In genomic region chr3:105958204-105958603, GRCm38 (mm10) we compare ENCODE assay signal across 9 mouse cellular contexts. TPM values are rescaled to one million over a fixed set of nuclear protein-coding genes. Genes with fewer than 3 reads are reported as not detected.
DNase-seq lines count a peak whose midpoint lies in the region; ATAC-seq and TF ChIP-seq lines count a peak whose summit lies in the region.
"Had no signal": no experiment of that assay in that cellular context is flagged by ENCODE, and none has a peak within 500 bp of the region (broad histone marks: within the 10 kb centered on the region; RNA-seq: fewer than 3 reads in every experiment).

No protein-coding gene starts in this region.

- TF ChIP-seq CTCF in bone marrow, adult 2 months (IDR thresholded peaks at IDR 0.05; ENCODE audit: control insufficient read depth, insufficient read depth, low read length) = no peak

- H3K4me2 ChIP-seq in kidney, embryonic 16.5 days (replicated peaks; ENCODE audit: low read depth, low read length) = peak overlapping the region; percentile 77
- peak overlapping the region; percentile 85 for H3K4me2 ChIP-seq in hindbrain, embryonic 14.5 days (replicated peaks)
- peak overlapping the region; percentile 71 for H3K4me2 ChIP-seq in midbrain, embryonic 15.5 days

- no peaks in the 10 kb centered on the region for H3K9me3 ChIP-seq in kidney, embryonic 16.5 days (ENCODE audit: low read length)
- H3K9me3 ChIP-seq in hindbrain, embryonic 14.5 days (ENCODE audit: control insufficient read depth, low read length) = no peaks in the 10 kb centered on the region
- H3K9me3 ChIP-seq in midbrain, embryonic 15.5 days = no peaks in the 10 kb centered on the region

- peak overlapping the region; percentile 97 for H3K9ac ChIP-seq in kidney, embryonic 16.5 days (replicated peaks; ENCODE audit: low read length)
- H3K9ac ChIP-seq in hindbrain, embryonic 14.5 days = peak overlapping the region; percentile 89
- H3K9ac ChIP-seq in midbrain, embryonic 15.5 days = peak overlapping the region; percentile 98

- no peak for ATAC-seq in kidney, embryonic 16.5 days (ENCODE audit: low FRiP score, low TSS enrichment)
- no peak for ATAC-seq in hindbrain, embryonic 14.5 days (ENCODE audit: low FRiP score)
- no peak for ATAC-seq in midbrain, embryonic 15.5 days (replicated peaks)
- ATAC-seq in monocyte, adult 5-6 weeks (replicated peaks; ENCODE audit: insufficient number of reproducible peaks, low FRiP score, low TSS enrichment, poor library complexity, severe bottlenecking) = no peak

- peak overlapping the region; percentile 93; the same call in 1 of the 2 replicates for H3K27ac ChIP-seq in kidney, embryonic 16.5 days (ENCODE audit: low read length)
- no peak overlapping the region for H3K27ac ChIP-seq in bone marrow, adult 2 months (ENCODE audit: control insufficient read depth, insufficient read depth, low read depth, low read length, poor library complexity)
- no peak overlapping the region for H3K27ac ChIP-seq in hindbrain, embryonic 14.5 days
- no peak overlapping the region for H3K27ac ChIP-seq in midbrain, embryonic 15.5 days

- H3K4me1 ChIP-seq in kidney, embryonic 16.5 days (ENCODE audit: insufficient read depth, low read length) = peaks cover 26% of the 10 kb centered on the region
- no peaks in the 10 kb centered on the region for H3K4me1 ChIP-seq in bone marrow, adult 2 months (ENCODE audit: control insufficient read depth, insufficient read depth, low read length)
- H3K4me1 ChIP-seq in hindbrain, embryonic 14.5 days (replicated peaks; ENCODE audit: control insufficient read depth, insufficient read depth, low read length) = peaks cover 23% of the 10 kb centered on the region
- peaks cover 39% of the 10 kb centered on the region for H3K4me1 ChIP-seq in midbrain, embryonic 15.5 days

- 42% methylated on average over 5 of the region's 5 CpGs for WGBS in kidney, embryonic 16.5 days
- WGBS in bone marrow, adult 2 months = 46% methylated on average over 5 of the region's 5 CpGs
- 43% methylated on average over 5 of the region's 5 CpGs for WGBS in hindbrain, embryonic 14.5 days
- WGBS in midbrain, embryonic 15.5 days = 36% methylated on average over 5 of the region's 5 CpGs

- H3K36me3 ChIP-seq in kidney, embryonic 16.5 days (ENCODE audit: insufficient read depth, low read length) = peaks cover 32% of the 10 kb centered on the region
- peaks cover 47% of the 10 kb centered on the region for H3K36me3 ChIP-seq in hindbrain, embryonic 14.5 days (replicated peaks; ENCODE audit: control insufficient read depth, insufficient read depth)
- H3K36me3 ChIP-seq in midbrain, embryonic 15.5 days (replicated peaks) = peaks cover 29% of the 10 kb centered on the region

- H3K4me3 ChIP-seq in kidney, embryonic 16.5 days (ENCODE audit: low read length) = peak overlapping the region; percentile 95
- peak overlapping the region; percentile 92 for H3K4me3 ChIP-seq in bone marrow, adult 2 months (replicated peaks; ENCODE audit: control insufficient read depth, low read depth, low read length)
- H3K4me3 ChIP-seq in hindbrain, embryonic 14.5 days (replicated peaks; ENCODE audit: low read length) = peak overlapping the region; percentile 71
- H3K4me3 ChIP-seq in midbrain, embryonic 15.5 days = peak overlapping the region; percentile 87

- DNase-seq in kidney, postnatal 36 days = no peak
- no peak for DNase-seq in hindbrain, embryonic 14.5 days (ENCODE audit: low spot score)
- no peak for DNase-seq in right cerebral cortex, postnatal 36 days (ENCODE audit: low spot score in 2 of 2)
- DNase-seq in natural killer cell, adult 2 months (ENCODE audit: low spot score in 2 of 2) = no peak

- no peak for TF ChIP-seq POLR2A in bone marrow, adult 2 months (IDR thresholded peaks at IDR 0.05; ENCODE audit: borderline replicate concordance, control insufficient read depth, low read depth, low read length)

- H3K27me3 ChIP-seq in kidney, embryonic 16.5 days (ENCODE audit: insufficient read depth, low read length) = no peaks in the 10 kb centered on the region
- H3K27me3 ChIP-seq in hindbrain, embryonic 14.5 days (ENCODE audit: control insufficient read depth, insufficient read depth, low read length) = no peaks in the 10 kb centered on the region
- H3K27me3 ChIP-seq in midbrain, embryonic 15.5 days (replicated peaks) = no peaks in the 10 kb centered on the region

RNA-seq across cellular contexts. Expression of gene Wdr77, which starts 1.0 kb away (rescaled TPM):
- 157 and 161 TPM in 2 replicates for polyA plus RNA-seq in kidney, embryonic 16.5 days (2015; fragmentation: Nextera tagmentation; extraction: Ambion mirVana)
- 15.8 and 23.9 TPM in 2 replicates for polyA plus RNA-seq in bone marrow, adult 2 months (2011; ENCODE audit: insufficient read depth, insufficient read length, low replicate concordance, missing spikeins)
- 86.2 and 90.1 TPM in 2 replicates for polyA plus RNA-seq in hindbrain, embryonic 14.5 days (2014; fragmentation: Nextera tagmentation; extraction: Ambion mirVana)
- polyA plus RNA-seq in midbrain, embryonic 15.5 days (2015; fragmentation: Nextera tagmentation; extraction: Ambion mirVana) = 100 and 101 TPM in 2 replicates
- 10.7 to 20.3 TPM (median 12.9 TPM) in 3 replicates for total RNA-seq in monocyte, adult 5-6 weeks (2017)

RNA-seq across cellular contexts. Expression of gene Atp5f1, which starts 1.7 kb away (rescaled TPM):
- polyA plus RNA-seq in kidney, embryonic 16.5 days (2015; fragmentation: Nextera tagmentation; extraction: Ambion mirVana) = 535 and 587 TPM in 2 replicates
- polyA plus RNA-seq in bone marrow, adult 2 months (2011; ENCODE audit: insufficient read depth, insufficient read length, low replicate concordance, missing spikeins) = 125 and 184 TPM in 2 replicates
- polyA plus RNA-seq in hindbrain, embryonic 14.5 days (2014; fragmentation: Nextera tagmentation; extraction: Ambion mirVana) = 577 and 604 TPM in 2 replicates
- polyA plus RNA-seq in midbrain, embryonic 15.5 days (2015; fragmentation: Nextera tagmentation; extraction: Ambion mirVana) = 486 and 492 TPM in 2 replicates
- total RNA-seq in monocyte, adult 5-6 weeks (2017) = 316 to 456 TPM (median 356 TPM) in 3 replicates

RNA-seq across cellular contexts. Expression of gene Ovgp1, which starts 15.3 kb away (rescaled TPM):
- 1.3 and 1.7 TPM in 2 replicates for polyA plus RNA-seq in kidney, embryonic 16.5 days (2015; fragmentation: Nextera tagmentation; extraction: Ambion mirVana)
- 5.5 and 16.0 TPM in 2 replicates for polyA plus RNA-seq in bone marrow, adult 2 months (2011; ENCODE audit: insufficient read depth, insufficient read length, low replicate concordance, missing spikeins)
- polyA plus RNA-seq in hindbrain, embryonic 14.5 days (2014; fragmentation: Nextera tagmentation; extraction: Ambion mirVana) = 4.0 and 4.1 TPM in 2 replicates
- polyA plus RNA-seq in midbrain, embryonic 15.5 days (2015; fragmentation: Nextera tagmentation; extraction: Ambion mirVana) = 4.5 and 6.1 TPM in 2 replicates
- total RNA-seq in monocyte, adult 5-6 weeks (2017) = 0.95 to 3.8 TPM (median 2.4 TPM) in 3 replicates

RNA-seq across cellular contexts. Expression of gene I830077J02Rik, which starts 25.7 kb away (rescaled TPM):
- polyA plus RNA-seq in kidney, embryonic 16.5 days (2015; fragmentation: Nextera tagmentation; extraction: Ambion mirVana) = 0.40 and 0.62 TPM in 2 replicates
- 27.2 and 72.9 TPM in 2 replicates for polyA plus RNA-seq in bone marrow, adult 2 months (2011; ENCODE audit: insufficient read depth, insufficient read length, low replicate concordance, missing spikeins)
- polyA plus RNA-seq in hindbrain, embryonic 14.5 days (2014; fragmentation: Nextera tagmentation; extraction: Ambion mirVana) = 0.17 and 0.46 TPM in 2 replicates
- polyA plus RNA-seq in midbrain, embryonic 15.5 days (2015; fragmentation: Nextera tagmentation; extraction: Ambion mirVana) = 0.34 and 0.38 TPM in 2 replicates
- 39.0 to 51.7 TPM (median 50.2 TPM) in 3 replicates for total RNA-seq in monocyte, adult 5-6 weeks (2017)

RNA-seq across cellular contexts. Expression of gene Pifo, which starts 56.2 kb away (rescaled TPM):
- polyA plus RNA-seq in kidney, embryonic 16.5 days (2015; fragmentation: Nextera tagmentation; extraction: Ambion mirVana) = 0.24 and 0.33 TPM in 2 replicates
- polyA plus RNA-seq in bone marrow, adult 2 months (2011; ENCODE audit: insufficient read depth, insufficient read length, low replicate concordance, missing spikeins) = not detected in 2 replicates
- polyA plus RNA-seq in hindbrain, embryonic 14.5 days (2014; fragmentation: Nextera tagmentation; extraction: Ambion mirVana) = 7.5 and 15.1 TPM in 2 replicates
- polyA plus RNA-seq in midbrain, embryonic 15.5 days (2015; fragmentation: Nextera tagmentation; extraction: Ambion mirVana) = 6.1 and 6.2 TPM in 2 replicates
- total RNA-seq in monocyte, adult 5-6 weeks (2017) = not detected in 3 replicates
- total RNA-seq: megakaryocyte progenitor cell, adult 5-6 weeks had no signal
